Mouse (Mus musculus) left cerebral cortex, postnatal 14 days (tissue): ENCODE measurements at regions not wholly inside any gene's neighbourhood (a gene's known extent, or its start where the extent isn't known, plus 50 kb on each side); places are given as distances from the start of the nearest gene placed in this dataset.

ENCODE experiments used
- DNase-seq, 2 experiments: peaks; one replicate each; pipeline ENCODE4 v3.0.0; 2021 to 2022; ENCODE audit warnings: low spot score in 2 of 2, mixed read lengths in 1 of 2
- intact Hi-C: fragments of 180-260 bp; cut with DNase I; formaldehyde crosslinking; loops from one replicate; pipeline ENCODE4 v1.15.1; 2025

DNA sequence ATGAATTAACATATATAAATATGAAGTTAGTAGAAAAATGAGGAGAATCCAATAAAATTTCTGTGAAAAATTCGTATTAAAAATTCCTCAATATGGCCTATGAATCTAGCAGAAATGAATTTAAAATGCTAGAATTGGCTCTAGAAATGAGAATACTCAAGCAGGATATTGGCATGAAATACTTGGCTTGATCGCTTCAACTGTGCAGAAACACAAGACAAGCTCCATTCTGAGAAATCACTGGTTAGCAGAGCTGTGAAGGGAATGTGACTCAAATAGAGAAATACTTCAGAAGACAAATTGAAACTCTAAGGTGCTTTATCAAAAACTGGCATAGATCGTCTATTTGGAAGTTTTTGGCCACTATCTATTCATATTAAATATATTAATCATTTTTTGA is 819.2 kb downstream of the Lrfn5 start:
- intact Hi-C loops = no loop called here
- DNase-seq = peak in 1 of 2 experiments; percentile 1
